Mouse (Mus musculus) spleen, adult 2 months (tissue): ENCODE results near the gene Anapc2.

ENCODE experiments used
- CTCF ChIP-seq: fragments of 200-500 bp; IDR thresholded peaks from 2 replicates; pipeline ENCODE4 v1.5.1; 2011; ENCODE audit warnings: mild to moderate bottlenecking, inconsistent platforms; ENCODE audit not compliant: insufficient read depth, insufficient read length, insufficient replicate concordance; ENCODE audit errors: extremely low read depth
- POLR2A ChIP-seq: fragments of 200-500 bp; IDR thresholded peaks from 2 replicates; pipeline ENCODE4 v1.6.1; 2011; ENCODE audit warnings: low read depth, low read length, inconsistent platforms

GRCm38 (mm10) chr2:25320084-25320483, 47.8 kb downstream of the Anapc2 start:
- TF ChIP-seq CTCF (no peak), POLR2A (no peak)
